Mouse (Mus musculus) embryonic fibroblast, embryonic 13.5 days (primary cell): Measurements from ENCODE around the gene Gnat1. TPM values are rescaled to one million over a fixed set of nuclear protein-coding genes. Genes with fewer than 3 reads are reported as not detected.

ENCODE experiments used
- H3K27ac ChIP-seq: 2 replicates; pipeline ENCODE4 v1.5.1; 2012; ENCODE audit warnings: low read length, control low read depth, inconsistent platforms; ENCODE audit not compliant: insufficient read depth
- H3K4me1 ChIP-seq: 2 replicates; pipeline ENCODE4 v1.6.1; 2011; ENCODE audit warnings: low read length; ENCODE audit not compliant: control insufficient read depth, insufficient read depth
- H3K4me3 ChIP-seq: 2 replicates; pipeline ENCODE4 v1.5.1; 2011; ENCODE audit warnings: mild to moderate bottlenecking, control low read depth, low read length; ENCODE audit not compliant: insufficient read depth
- CTCF ChIP-seq: IDR thresholded peaks from 2 replicates; pipeline ENCODE4 v1.5.1; 2011; ENCODE audit warnings: mild to moderate bottlenecking, control low read depth, low read length, moderate library complexity, borderline replicate concordance; ENCODE audit not compliant: insufficient read depth
- POLR2A ChIP-seq: IDR thresholded peaks from 2 replicates; pipeline ENCODE4 v1.6.1; 2011; ENCODE audit warnings: low read depth, mild to moderate bottlenecking, control low read depth, low read length, moderate library complexity
- polyA plus RNA-seq: library from polyadenylated mRNA; stranded (reverse); fragments of >200 nt; gene quantifications from 2 replicates; pipeline ENCODE4 v1.2.4, GENCODE M21; 2011; ENCODE audit warnings: low read depth; ENCODE audit not compliant: missing spikeins, insufficient read length

The Gnat1 gene
- polyA plus RNA-seq, 1 experiment: not detected

GRCm38 (mm10) chr9:107637070-107637469, 42.4 kb downstream of the Gnat1 start:
- H3K4me3 ChIP-seq: no peak overlapping the region
- TF ChIP-seq POLR2A: no peak
- H3K27ac ChIP-seq: no peak overlapping the region
- H3K4me1 ChIP-seq: no peaks in the 10 kb centered on the region; the same call in 1 of the 2 replicates

- TF ChIP-seq POLR2A: peak; percentile 85
- TF ChIP-seq CTCF: no peak
- H3K4me3 ChIP-seq: peak within 1 kb of the TSS; percentile 96
- H3K27ac ChIP-seq: peak within 1 kb of the TSS; percentile 80
- peaks cover 7% of the 10 kb centered on the region; the same call in 1 of the 2 replicates for H3K4me1 ChIP-seq
These were observed 44.1 kb downstream of the Gnat1 start, which contains the start of gene Gnai2 for GRCm38 (mm10) chr9:107635279-107636028. Gnai2 (minus strand) TSS chr9:107635367.

GRCm38 (mm10) chr9:107634406-107635278, 44.9 kb downstream of the Gnat1 start:
- Histone ChIP-seq H3K27ac (peak overlapping the region; percentile 80), H3K4me1 (peaks cover 7% of the 10 kb centered on the region; the same call in 1 of the 2 replicates), H3K4me3 (peak overlapping the region; percentile 96)
- TF ChIP-seq POLR2A (no peak), CTCF (no peak)

GRCm38 (mm10) chr9:107633661-107634405, 45.7 kb downstream of the Gnat1 start:
- Histone ChIP-seq H3K27ac (peak overlapping the region; percentile 80), H3K4me1 (peaks cover 11% of the 10 kb centered on the region; the same call in 1 of the 2 replicates), H3K4me3 (peak overlapping the region; percentile 96)
- TF ChIP-seq POLR2A (peak; percentile 40; the same call in 1 of the 2 replicates), CTCF (no peak)

GRCm38 (mm10) chr9:107633091-107633660, 46.3 kb downstream of the Gnat1 start:
- Histone ChIP-seq H3K4me3 (peak overlapping the region; percentile 96), H3K27ac (peak overlapping the region; percentile 80), H3K4me1 (peaks cover 13% of the 10 kb centered on the region)
- TF ChIP-seq POLR2A (peak; percentile 88), CTCF (no peak)

GRCm38 (mm10) chr9:107632478-107632877, 47.0 kb downstream of the Gnat1 start:
- peak overlapping the region; percentile 80 for H3K27ac ChIP-seq
- TF ChIP-seq POLR2A (no peak), CTCF (no peak)
- peaks cover 18% of the 10 kb centered on the region for H3K4me1 ChIP-seq
- H3K4me3 ChIP-seq: peak overlapping the region; percentile 96

GRCm38 (mm10) chr9:107631861-107632260, 47.7 kb downstream of the Gnat1 start:
- Histone ChIP-seq H3K4me1 (peaks cover 19% of the 10 kb centered on the region), H3K27ac (no peak overlapping the region), H3K4me3 (no peak overlapping the region)
- TF ChIP-seq POLR2A (no peak), CTCF (no peak)

- TF ChIP-seq POLR2A (no peak), CTCF (no peak)
- H3K4me1 ChIP-seq: peaks cover 21% of the 10 kb centered on the region
- H3K4me3 ChIP-seq: no peak overlapping the region
- H3K27ac ChIP-seq: no peak overlapping the region
These were observed 48.1 kb downstream of the Gnat1 start for GRCm38 (mm10) chr9:107631311-107631826.

- Histone ChIP-seq H3K4me1 (peaks cover 21% of the 10 kb centered on the region), H3K4me3 (no peak overlapping the region), H3K27ac (peak overlapping the region; percentile 8)
- no peak for TF ChIP-seq CTCF
- no peak for TF ChIP-seq POLR2A
These were observed 48.9 kb downstream of the Gnat1 start for GRCm38 (mm10) chr9:107630576-107630975.
